Mouse (Mus musculus) heart, embryonic 10.5 days (tissue): ENCODE data around the gene Dhx58. TPM values are rescaled to one million over a fixed set of nuclear protein-coding genes. Genes with fewer than 3 reads are reported as not detected.
A peak's percentile ranks its signal among the peaks of the same experiment; 100 is the strongest.

Experiments used
- DNase-seq: peaks from one replicate; pipeline ENCODE4 v3.0.0-alpha.2; 2017; ENCODE audit warnings: low spot score
- H3K27ac ChIP-seq: fragments of 300-500 bp; sonication (generic); 2 replicates; pipeline ENCODE4 v1.5.1; 2016; ENCODE audit warnings: mild to moderate bottlenecking
- H3K27me3 ChIP-seq: fragments of 300-500 bp; sonication (generic); 2 replicates; pipeline ENCODE4 v1.6.1; 2016; ENCODE audit warnings: mild to moderate bottlenecking; ENCODE audit not compliant: poor library complexity, insufficient read depth, severe bottlenecking
- H3K36me3 ChIP-seq: fragments of 300-500 bp; sonication (generic); 2 replicates; pipeline ENCODE4 v1.6.1; 2016; ENCODE audit warnings: mild to moderate bottlenecking, moderate library complexity
- H3K4me1 ChIP-seq: fragments of 300-500 bp; sonication (generic); 2 replicates; pipeline ENCODE4 v1.6.1; 2016; ENCODE audit warnings: mild to moderate bottlenecking
- H3K4me3 ChIP-seq: fragments of 300-500 bp; sonication (generic); 2 replicates; pipeline ENCODE4 v1.5.1; 2016; ENCODE audit warnings: mild to moderate bottlenecking, moderate library complexity
- H3K9me3 ChIP-seq: fragments of 300-500 bp; sonication (generic); 2 replicates; pipeline ENCODE4 v1.6.1; 2016; ENCODE audit warnings: mild to moderate bottlenecking, moderate library complexity
- WGBS: fragments of 180-500 bp; shearing (Covaris S2); methylation state at CpG from one replicate; pipeline ENCODE4 v1.1.7; 2016; 5-methylcytosine and 5-hydroxymethylcytosine counted together
- polyA plus RNA-seq: library from polyadenylated mRNA; unstranded; fragments of >200 nt; fragmentation: Nextera tagmentation; extraction: Ambion mirVana; gene quantifications from 2 replicates; pipeline ENCODE4 v1.2.1, GENCODE M21; 2016

The Dhx58 gene
- polyA plus RNA-seq: 1.1 and 2.4 TPM in 2 replicates

GRCm38 (mm10) chr11:100703851-100704531 lies at the start of gene Dhx58:
Gene Dhx58 (minus strand): TSS chr11:100704271.
- Histone ChIP-seq H3K4me1 (peaks cover 18% of the 10 kb centered on the region), H3K27me3 (peaks cover 16% of the 10 kb centered on the region; the same call in 1 of the 2 replicates), H3K36me3 (peaks cover 48% of the 10 kb centered on the region), H3K27ac (no peak within 1 kb of the TSS), H3K4me3 (no peak within 1 kb of the TSS), H3K9me3 (no peaks in the 10 kb centered on the region)
- DNase-seq: no peak
- 69% methylated on average over 7 of the region's 7 CpGs for WGBS

GRCm38 (mm10) chr11:100752294-100752693 lies 48.2 kb upstream of the Dhx58 start:
- no peak overlapping the region for H3K27ac ChIP-seq

GRCm38 (mm10) chr11:100750127-100750526 lies 46.1 kb upstream of the Dhx58 start:
- no peaks in the 10 kb centered on the region for H3K9me3 ChIP-seq
- 80% methylated on average over 16 of the region's 16 CpGs for WGBS
- no peak overlapping the region for H3K27ac ChIP-seq
- no peaks in the 10 kb centered on the region for H3K36me3 ChIP-seq
- peaks cover 100% of the 10 kb centered on the region for H3K27me3 ChIP-seq
- peaks cover 8% of the 10 kb centered on the region; the same call in 1 of the 2 replicates for H3K4me1 ChIP-seq
- DNase-seq: no peak
- no peak overlapping the region for H3K4me3 ChIP-seq

More at GRCm38 (mm10) chr11:100752294-100752693, 48.2 kb upstream of the Dhx58 start:
- no peak for DNase-seq
- 36% methylated on average over 10 of the region's 10 CpGs for WGBS
- H3K4me3 ChIP-seq: no peak overlapping the region
- peaks cover 98% of the 10 kb centered on the region for H3K27me3 ChIP-seq
- H3K9me3 ChIP-seq: no peaks in the 10 kb centered on the region
- H3K4me1 ChIP-seq: no peaks in the 10 kb centered on the region
- no peaks in the 10 kb centered on the region for H3K36me3 ChIP-seq

GRCm38 (mm10) chr11:100749469-100749868 lies 45.4 kb upstream of the Dhx58 start:
- peaks cover 8% of the 10 kb centered on the region; the same call in 1 of the 2 replicates for H3K4me1 ChIP-seq
- peaks cover 94% of the 10 kb centered on the region for H3K27me3 ChIP-seq
- H3K27ac ChIP-seq: no peak overlapping the region
- 25% methylated on average over 25 of the region's 25 CpGs for WGBS
- no peaks in the 10 kb centered on the region for H3K9me3 ChIP-seq
- H3K4me3 ChIP-seq: no peak overlapping the region; the same call in 1 of the 2 replicates
- DNase-seq: no peak
- no peaks in the 10 kb centered on the region for H3K36me3 ChIP-seq

- no peak for DNase-seq
- 68% methylated on average over 4 of the region's 4 CpGs for WGBS
- Histone ChIP-seq H3K4me3 (no peak overlapping the region), H3K4me1 (peaks cover 8% of the 10 kb centered on the region; the same call in 1 of the 2 replicates), H3K36me3 (no peaks in the 10 kb centered on the region), H3K9me3 (no peaks in the 10 kb centered on the region), H3K27me3 (peaks cover 90% of the 10 kb centered on the region), H3K27ac (no peak overlapping the region)
Measured at GRCm38 (mm10) chr11:100748620-100749019, 44.5 kb upstream of the Dhx58 start.

GRCm38 (mm10) chr11:100747114-100747513 lies 43.0 kb upstream of the Dhx58 start:
- no peak for DNase-seq
- Histone ChIP-seq H3K36me3 (no peaks in the 10 kb centered on the region), H3K4me3 (no peak overlapping the region), H3K27ac (no peak overlapping the region), H3K27me3 (peaks cover 80% of the 10 kb centered on the region), H3K4me1 (peaks cover 8% of the 10 kb centered on the region; the same call in 1 of the 2 replicates), H3K9me3 (no peaks in the 10 kb centered on the region)
- WGBS: 69% methylated on average over 5 of the region's 5 CpGs

GRCm38 (mm10) chr11:100746546-100746945 lies 42.5 kb upstream of the Dhx58 start:
- no peak overlapping the region for H3K4me3 ChIP-seq
- 77% methylated on average over 10 of the region's 10 CpGs for WGBS
- peaks cover 76% of the 10 kb centered on the region for H3K27me3 ChIP-seq
- H3K27ac ChIP-seq: no peak overlapping the region
- H3K4me1 ChIP-seq: peaks cover 8% of the 10 kb centered on the region; the same call in 1 of the 2 replicates
- H3K36me3 ChIP-seq: no peaks in the 10 kb centered on the region
- H3K9me3 ChIP-seq: no peaks in the 10 kb centered on the region
- no peak for DNase-seq

GRCm38 (mm10) chr11:100745085-100745484 lies 41.0 kb upstream of the Dhx58 start:
- Histone ChIP-seq H3K4me1 (peaks cover 8% of the 10 kb centered on the region; the same call in 1 of the 2 replicates), H3K4me3 (no peak overlapping the region), H3K9me3 (no peaks in the 10 kb centered on the region), H3K36me3 (no peaks in the 10 kb centered on the region), H3K27ac (no peak overlapping the region), H3K27me3 (peaks cover 72% of the 10 kb centered on the region)
- DNase-seq: no peak
- 16% methylated on average over 6 of the region's 6 CpGs for WGBS

GRCm38 (mm10) chr11:100741348-100741747 lies 37.3 kb upstream of the Dhx58 start:
- no peak overlapping the region for H3K4me3 ChIP-seq
- DNase-seq: no peak
- H3K27me3 ChIP-seq: peaks cover 39% of the 10 kb centered on the region
- H3K9me3 ChIP-seq: no peaks in the 10 kb centered on the region
- H3K36me3 ChIP-seq: no peaks in the 10 kb centered on the region
- no peak overlapping the region for H3K27ac ChIP-seq
- 66% methylated on average over 6 of the region's 6 CpGs for WGBS
- peaks cover 18% of the 10 kb centered on the region for H3K4me1 ChIP-seq

- Histone ChIP-seq H3K9me3 (no peaks in the 10 kb centered on the region), H3K27me3 (peaks cover 21% of the 10 kb centered on the region; the same call in 1 of the 2 replicates), H3K4me1 (peaks cover 27% of the 10 kb centered on the region), H3K36me3 (0 out of 2 replicates have a peak, but pooled peaks cover under 1% of the 10 kb centered on the region), H3K27ac (peak overlapping the region; percentile 92), H3K4me3 (peak overlapping the region; percentile 85)
- no peak for DNase-seq
- 18% methylated on average over 5 of the region's 5 CpGs for WGBS
Measured at GRCm38 (mm10) chr11:100738749-100739148, 34.7 kb upstream of the Dhx58 start.

GRCm38 (mm10) chr11:100738066-100738604 lies 34.1 kb upstream of the Dhx58 start, which contains the start of gene Rab5c:
Gene Rab5c (minus strand): TSS chr11:100738215.
- peak within 1 kb of the TSS; percentile 92 for H3K27ac ChIP-seq
- DNase-seq: peak; percentile 100
- peak within 1 kb of the TSS; percentile 85 for H3K4me3 ChIP-seq

GRCm38 (mm10) chr11:100737105-100737733 lies 33.1 kb upstream of the Dhx58 start:
- Histone ChIP-seq H3K27me3 (peaks cover 17% of the 10 kb centered on the region; the same call in 1 of the 2 replicates), H3K4me3 (peak overlapping the region; percentile 85), H3K36me3 (peaks cover 13% of the 10 kb centered on the region), H3K27ac (peak overlapping the region; percentile 92), H3K4me1 (peaks cover 27% of the 10 kb centered on the region), H3K9me3 (no peaks in the 10 kb centered on the region)
- whole genome bisulfite sequencing: 1% methylated on average over 13 of the region's 13 CpGs
- no peak for DNase-seq

More at GRCm38 (mm10) chr11:100738066-100738604, 34.1 kb upstream of the Dhx58 start, which contains the start of gene Rab5c:
- H3K9me3 ChIP-seq: no peaks in the 10 kb centered on the region
- peaks cover 18% of the 10 kb centered on the region; the same call in 1 of the 2 replicates for H3K27me3 ChIP-seq
- 1% methylated on average over 39 of the region's 39 CpGs for WGBS
- H3K4me1 ChIP-seq: peaks cover 27% of the 10 kb centered on the region
- peaks cover 6% of the 10 kb centered on the region; the same call in 1 of the 2 replicates for H3K36me3 ChIP-seq

- peak overlapping the region; percentile 85 for H3K4me3 ChIP-seq
- peaks cover 17% of the 10 kb centered on the region; the same call in 1 of the 2 replicates for H3K27me3 ChIP-seq
- WGBS: 66% methylated on average over 4 of the region's 4 CpGs
- peak overlapping the region; percentile 92; the same call in 1 of the 2 replicates for H3K27ac ChIP-seq
- peaks cover 16% of the 10 kb centered on the region for H3K36me3 ChIP-seq
- H3K9me3 ChIP-seq: no peaks in the 10 kb centered on the region
- peaks cover 27% of the 10 kb centered on the region for H3K4me1 ChIP-seq
- no peak for DNase-seq
Measured at GRCm38 (mm10) chr11:100736746-100737080, 32.6 kb upstream of the Dhx58 start.
